Mouse (Mus musculus): Measurements from ENCODE around the gene Arhgef26.

GRCm38 (mm10) chr3:62338854-62339515 lies 841 bp downstream of the Arhgef26 start:
- no peak for TF ChIP-seq POLR2A (IDR thresholded peaks at IDR 0.05; ENCODE audit: borderline replicate concordance, insufficient read depth, low read length)
- TF ChIP-seq CTCF (IDR thresholded peaks at IDR 0.05; ENCODE audit: borderline replicate concordance, insufficient read depth, low read depth, low read length), result no peak

Measured in cerebellum, adult 2 months (tissue).